Mouse (Mus musculus) frontal cortex, postnatal 10 days (tissue): ENCODE measurements around the gene Kctd15.

Experiments used
- DNase-seq, 2 experiments: peaks; one replicate each; pipeline ENCODE4 v3.0.0; 2022; ENCODE audit warnings: low spot score in 2 of 2, mixed read lengths in 1 of 2

Kctd15 gene

GRCm38 (mm10) chr7:34620411-34620810 is 36.1 kb downstream of the Kctd15 start:
- no peak for DNase-seq

- DNase-seq, result no peak
Observed at GRCm38 (mm10) chr7:34618141-34618890, 38.2 kb downstream of the Kctd15 start.

GRCm38 (mm10) chr7:34616275-34616674 is 40.3 kb downstream of the Kctd15 start:
- DNase-seq, result no peak

GRCm38 (mm10) chr7:34610445-34610844 is 46.1 kb downstream of the Kctd15 start:
- no peak for DNase-seq

GRCm38 (mm10) chr7:34607334-34607970 is 49.1 kb downstream of the Kctd15 start:
- DNase-seq, result no peak

GRCm38 (mm10) chr7:34606729-34607128 is 49.8 kb downstream of the Kctd15 start:
- no peak for DNase-seq

DNA sequence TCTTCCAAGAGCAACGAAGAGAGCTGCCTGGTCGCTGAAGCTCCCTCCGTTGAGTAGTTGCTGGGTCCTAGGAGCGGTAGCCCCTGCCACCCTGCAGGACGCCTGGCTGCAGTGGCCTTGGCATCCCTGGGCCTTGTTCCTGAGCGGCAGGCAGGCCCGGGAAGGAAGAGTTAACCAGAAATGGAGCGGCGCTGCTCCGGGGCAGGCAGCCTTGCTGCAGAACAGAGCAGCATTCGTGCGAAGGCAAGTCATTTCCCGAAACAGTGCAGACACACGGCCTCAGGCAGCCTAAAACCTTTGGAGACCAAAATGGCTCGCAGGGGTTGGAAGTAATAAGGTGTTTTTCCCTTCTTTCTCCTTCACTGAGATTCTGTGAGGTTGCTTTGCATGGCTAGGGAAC is 50.5 kb downstream of the Kctd15 start:
- DNase-seq, result no peak

GRCm38 (mm10) chr7:34598576-34598975 is 58.0 kb downstream of the Kctd15 start:
- DNase-seq, result no peak

DNA sequence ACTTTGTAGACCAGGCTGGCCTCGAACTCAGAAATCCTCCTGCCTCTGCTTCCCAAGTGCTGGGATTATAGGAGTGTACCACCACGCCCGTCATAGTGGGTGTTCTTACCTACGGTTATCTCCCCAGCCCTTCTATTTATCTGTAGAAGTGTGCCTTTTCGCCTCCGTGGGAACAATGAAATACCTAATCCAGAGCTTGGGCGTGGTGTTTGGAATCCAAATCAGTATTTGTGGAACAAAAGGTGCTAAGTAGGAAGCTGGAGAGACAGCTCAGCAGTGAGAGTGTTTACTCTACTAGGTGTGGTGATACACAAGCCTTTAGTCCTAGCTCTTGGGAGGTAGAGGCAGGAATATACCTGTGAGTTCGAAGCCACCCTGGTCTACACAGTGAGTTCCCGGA is 58.5 kb downstream of the Kctd15 start:
- DNase-seq, result no peak

DNA sequence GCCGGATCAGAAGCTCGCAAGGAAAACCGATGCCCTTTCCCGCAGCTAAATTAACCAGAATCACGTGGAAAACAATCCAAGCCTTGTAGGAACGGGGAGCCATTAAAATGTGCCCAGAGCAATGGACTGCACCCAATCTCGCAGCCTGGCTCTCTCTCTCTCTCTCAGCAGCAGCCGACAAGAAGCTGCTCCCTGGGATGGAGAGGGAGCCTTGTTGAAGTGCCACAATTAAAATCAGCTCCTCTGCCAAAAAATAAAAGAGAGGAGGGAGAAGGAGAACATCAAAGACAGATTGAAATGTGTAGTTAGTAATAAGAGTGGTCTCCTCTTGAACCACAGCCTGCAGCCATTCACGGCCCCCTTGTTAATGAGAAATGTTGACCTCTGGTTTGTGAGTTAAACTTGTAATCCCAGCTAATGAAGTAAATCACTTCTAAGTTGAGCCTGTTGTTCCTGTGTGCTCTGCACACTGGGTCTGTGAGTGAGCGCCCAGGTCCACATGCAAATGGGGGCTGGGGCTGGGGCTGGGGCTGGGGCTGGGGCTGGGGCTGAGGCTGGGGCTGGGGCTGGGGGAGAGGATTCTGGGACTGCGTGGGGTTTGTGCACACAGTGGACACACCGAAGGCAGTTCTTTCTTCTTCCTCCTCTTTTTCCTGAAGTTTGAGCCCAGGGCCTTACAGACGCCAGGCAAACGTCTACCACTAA is 59.8 kb downstream of the Kctd15 start:
- no peak for DNase-seq

GRCm38 (mm10) chr7:34595307-34595565 is 61.3 kb downstream of the Kctd15 start:
- no peak for DNase-seq

- peak; percentile 35 to 47 for DNase-seq
Observed at GRCm38 (mm10) chr7:34594501-34595306, 61.8 kb downstream of the Kctd15 start.

GRCm38 (mm10) chr7:34590711-34591110 is 65.8 kb downstream of the Kctd15 start:
- DNase-seq, result no peak
